Mouse (Mus musculus): Measurements from ENCODE around the gene Fam78a. TPM values are rescaled to one million over a fixed set of nuclear protein-coding genes. Genes with fewer than 3 reads are reported as not detected.

The Fam78a gene
- polyA plus RNA-seq, 2 experiments: 8.9 to 9.8 TPM

- H3K27ac ChIP-seq: no peak overlapping the region
- no peaks in the 10 kb centered on the region for H3K9me3 ChIP-seq (ENCODE audit: control insufficient read depth, low read length)
- peaks cover 13% of the 10 kb centered on the region for H3K27me3 ChIP-seq (ENCODE audit: control insufficient read depth, insufficient read depth, low read length)
- H3K4me2 ChIP-seq (ENCODE audit: low read depth): no peak overlapping the region
- H3K36me3 ChIP-seq (replicated peaks; ENCODE audit: control insufficient read depth, insufficient read depth, low read depth): no peaks in the 10 kb centered on the region
- no peak overlapping the region for H3K9ac ChIP-seq (replicated peaks)
- WGBS (ENCODE audit: insufficient replicate concordance): 46% methylated on average over 4 of the region's 4 CpGs
- peaks cover 13 to 17% of the 10 kb centered on the region in 2 experiments for H3K4me1 ChIP-seq (replicated peaks; ENCODE audit: control insufficient read depth in 2 of 2, insufficient read depth in 2 of 2, low read length in 1 of 2)
- no peak for TF ChIP-seq CTCF (IDR thresholded peaks at IDR 0.05; ENCODE audit: low read depth)
- TF ChIP-seq EP300 (IDR thresholded peaks at IDR 0.05; ENCODE audit: low read depth): no peak
- no peak overlapping the region for H3K4me3 ChIP-seq (ENCODE audit: insufficient read depth in 1 of 2, low read depth in 2 of 2, low read length in 2 of 2)
- ATAC-seq (ENCODE audit: insufficient read depth): no peak
- DNase-seq (ENCODE audit: low read depth in 3 of 3, low spot score in 3 of 3): no peak
Measured at GRCm38 (mm10) chr2:32087606-32088005, 2.9 kb upstream of the Fam78a start.

GRCm38 (mm10) chr2:32085231-32085630, 574 bp upstream of the Fam78a start:
- 22% methylated on average over 2 of the region's 2 CpGs for WGBS (ENCODE audit: insufficient replicate concordance)
- H3K4me3 ChIP-seq (ENCODE audit: insufficient read depth in 1 of 2, low read depth in 2 of 2, low read length in 2 of 2): peak overlapping the region; percentile 11 to 92; a peak in 3 of 4 replicates
- TF ChIP-seq EP300 (IDR thresholded peaks at IDR 0.05; ENCODE audit: low read depth) (0 out of 2 replicates have a peak, but pooled peaks have one; percentile 32), CTCF (IDR thresholded peaks at IDR 0.05; ENCODE audit: low read depth) (no peak)

GRCm38 (mm10) chr2:32084872-32085199, 179 bp upstream of the Fam78a start:
- TF ChIP-seq CTCF (IDR thresholded peaks at IDR 0.05; ENCODE audit: low read depth) (no peak), EP300 (IDR thresholded peaks at IDR 0.05; ENCODE audit: low read depth) (no peak)
- Histone ChIP-seq H3K36me3 (replicated peaks; ENCODE audit: control insufficient read depth, insufficient read depth, low read depth) (peaks cover 10% of the 10 kb centered on the region; the same call in 1 of the 2 replicates), H3K4me2 (ENCODE audit: low read depth) (peak overlapping the region; percentile 90), H3K9me3 (ENCODE audit: control insufficient read depth, low read length) (no peaks in the 10 kb centered on the region), H3K4me3 (ENCODE audit: insufficient read depth in 1 of 2, low read depth in 2 of 2, low read length in 2 of 2) (peak overlapping the region; percentile 74 to 92), H3K4me1 (replicated peaks; ENCODE audit: control insufficient read depth in 2 of 2, insufficient read depth in 2 of 2, low read length in 1 of 2) (peaks cover 23 to 32% of the 10 kb centered on the region in 2 experiments), H3K27ac (peak overlapping the region; percentile 96), H3K27me3 (ENCODE audit: control insufficient read depth, insufficient read depth, low read length) (peaks cover 13% of the 10 kb centered on the region), H3K9ac (replicated peaks) (peak overlapping the region; percentile 78)
- DNase-seq (ENCODE audit: low read depth in 3 of 3, low spot score in 3 of 3) (no peak), ATAC-seq (ENCODE audit: insufficient read depth) (no peak)
- WGBS (ENCODE audit: insufficient replicate concordance): 17% methylated on average over 2 of the region's 2 CpGs

More at GRCm38 (mm10) chr2:32085231-32085630, 574 bp upstream of the Fam78a start:
- ATAC-seq (ENCODE audit: insufficient read depth) (peak; percentile 78), DNase-seq (ENCODE audit: low read depth in 3 of 3, low spot score in 3 of 3) (peak; percentile 72 to 78 (median 73))
- H3K27me3 ChIP-seq (ENCODE audit: control insufficient read depth, insufficient read depth, low read length): peaks cover 13% of the 10 kb centered on the region
- H3K27ac ChIP-seq: peak overlapping the region; percentile 96
- peak overlapping the region; percentile 90 for H3K4me2 ChIP-seq (ENCODE audit: low read depth)
- H3K9me3 ChIP-seq (ENCODE audit: control insufficient read depth, low read length): no peaks in the 10 kb centered on the region
- H3K36me3 ChIP-seq (replicated peaks; ENCODE audit: control insufficient read depth, insufficient read depth, low read depth): peaks cover 6% of the 10 kb centered on the region; the same call in 1 of the 2 replicates
- peak overlapping the region; percentile 78 for H3K9ac ChIP-seq (replicated peaks)
- H3K4me1 ChIP-seq (replicated peaks; ENCODE audit: control insufficient read depth in 2 of 2, insufficient read depth in 2 of 2, low read length in 1 of 2): peaks cover 20 to 28% of the 10 kb centered on the region in 2 experiments

GRCm38 (mm10) chr2:32083159-32084011, 1.3 kb downstream of the Fam78a start:
- Histone ChIP-seq H3K27ac (peak overlapping the region; percentile 96), H3K4me2 (ENCODE audit: low read depth) (peak overlapping the region; percentile 90), H3K4me1 (replicated peaks; ENCODE audit: control insufficient read depth in 2 of 2, insufficient read depth in 2 of 2, low read length in 1 of 2) (peaks cover 32 to 41% of the 10 kb centered on the region in 2 experiments), H3K9ac (replicated peaks) (peak overlapping the region; percentile 78), H3K36me3 (replicated peaks; ENCODE audit: control insufficient read depth, insufficient read depth, low read depth) (peaks cover 10% of the 10 kb centered on the region; the same call in 1 of the 2 replicates), H3K9me3 (ENCODE audit: control insufficient read depth, low read length) (no peaks in the 10 kb centered on the region), H3K4me3 (ENCODE audit: insufficient read depth in 1 of 2, low read depth in 2 of 2, low read length in 2 of 2) (peak overlapping the region; percentile 74 to 92), H3K27me3 (ENCODE audit: control insufficient read depth, insufficient read depth, low read length) (peaks cover 7% of the 10 kb centered on the region)
- no peak for TF ChIP-seq EP300 (IDR thresholded peaks at IDR 0.05; ENCODE audit: low read depth)
- peak; percentile 50 for TF ChIP-seq CTCF (IDR thresholded peaks at IDR 0.05; ENCODE audit: low read depth)
- DNase-seq (ENCODE audit: low read depth in 3 of 3, low spot score in 3 of 3) (peak in 1 of 3 experiments; percentile 48), ATAC-seq (ENCODE audit: insufficient read depth) (peak; percentile 76)
- WGBS (ENCODE audit: insufficient replicate concordance): under 1% methylated on average over 91 of the region's 91 CpGs

GRCm38 (mm10) chr2:32082229-32082628, 2.4 kb downstream of the Fam78a start:
- ATAC-seq (ENCODE audit: insufficient read depth) (no peak), DNase-seq (ENCODE audit: low read depth in 3 of 3, low spot score in 3 of 3) (no peak)
- peak overlapping the region; percentile 90 for H3K4me2 ChIP-seq (ENCODE audit: low read depth)
- WGBS (ENCODE audit: insufficient replicate concordance): 25% methylated on average over 2 of the region's 2 CpGs
- TF ChIP-seq CTCF (IDR thresholded peaks at IDR 0.05; ENCODE audit: low read depth): no peak
- TF ChIP-seq EP300 (IDR thresholded peaks at IDR 0.05; ENCODE audit: low read depth): no peak
- peaks cover 10% of the 10 kb centered on the region; the same call in 1 of the 2 replicates for H3K36me3 ChIP-seq (replicated peaks; ENCODE audit: control insufficient read depth, insufficient read depth, low read depth)
- H3K27me3 ChIP-seq (ENCODE audit: control insufficient read depth, insufficient read depth, low read length): no peaks in the 10 kb centered on the region
- H3K27ac ChIP-seq: peak overlapping the region; percentile 43
- H3K4me3 ChIP-seq (ENCODE audit: insufficient read depth in 1 of 2, low read depth in 2 of 2, low read length in 2 of 2): peak overlapping the region; percentile 74 to 92
- peaks cover 35 to 47% of the 10 kb centered on the region in 2 experiments for H3K4me1 ChIP-seq (replicated peaks; ENCODE audit: control insufficient read depth in 2 of 2, insufficient read depth in 2 of 2, low read length in 1 of 2)
- H3K9me3 ChIP-seq (ENCODE audit: control insufficient read depth, low read length): no peaks in the 10 kb centered on the region
- peak overlapping the region; percentile 78 for H3K9ac ChIP-seq (replicated peaks)

Data from liver, embryonic 14.5 days (tissue).